Mouse (Mus musculus): ENCODE measurements around the gene Tmem167b.

GRCm38 (mm10) chr3:108557888-108558287, 4.4 kb downstream of the Tmem167b start:
- TF ChIP-seq CTCF (IDR thresholded peaks at IDR 0.05; ENCODE audit: insufficient read depth, low read length): no peak
- no peak for TF ChIP-seq POLR2A (IDR thresholded peaks at IDR 0.05; ENCODE audit: borderline replicate concordance, extremely low read depth, low read depth, low read length)
